Mouse (Mus musculus): ENCODE results near the gene Atp8a2.

DNA sequence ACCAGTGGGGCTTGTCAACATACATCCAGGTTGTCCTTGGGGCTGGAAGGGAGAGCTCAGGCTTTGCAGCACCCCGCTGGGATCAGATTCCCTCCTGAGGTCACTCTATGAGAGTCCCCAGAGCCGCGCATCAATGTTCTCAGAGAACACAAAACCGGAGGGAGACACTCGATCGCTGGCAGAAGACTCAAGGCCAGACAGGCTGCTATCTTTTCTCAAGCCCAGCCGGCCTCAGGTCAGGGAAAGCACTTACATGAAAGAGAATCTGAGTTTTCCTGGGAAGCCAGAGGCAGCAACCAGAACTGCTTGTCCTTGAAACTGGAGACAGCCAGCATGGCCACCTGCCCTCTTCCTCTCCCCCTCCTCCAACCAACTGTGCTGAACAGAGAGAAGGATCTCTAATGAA lies 519.4 kb downstream of the Atp8a2 start:
- TF ChIP-seq POLR2A (IDR thresholded peaks at IDR 0.05; ENCODE audit: extremely low read depth, insufficient read depth, low read length) (no peak), CTCF (IDR thresholded peaks at IDR 0.05; ENCODE audit: extremely low read depth, insufficient read depth, low read length) (no peak)
